In the genomic region with DNA sequence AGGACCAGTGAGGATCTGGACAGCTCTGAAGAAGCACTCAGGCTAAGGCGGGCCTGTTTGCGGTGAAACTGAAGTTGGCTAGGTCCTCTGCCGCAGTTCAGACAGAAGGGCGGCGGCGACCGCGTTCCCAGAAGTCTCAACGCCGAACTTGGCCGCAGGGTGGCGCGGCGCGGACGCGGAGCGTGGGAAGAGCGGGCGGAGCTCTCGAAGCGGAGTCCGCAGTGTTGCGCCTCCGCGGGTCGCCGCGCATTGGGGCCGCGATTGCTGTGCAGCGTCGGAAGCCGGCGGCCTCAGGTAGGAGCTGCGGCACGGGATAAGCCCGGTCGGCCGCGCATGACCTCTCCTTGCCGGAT, we compare ENCODE assay signal across 8 mouse cellular contexts. TPM values are rescaled to one million over a fixed set of nuclear protein-coding genes. Genes with fewer than 3 reads are reported as not detected.
DNase-seq lines count a peak whose midpoint lies in the region; ATAC-seq lines count a peak whose summit lies in the region.

No protein-coding gene starts in this region.

- H3K9me3 ChIP-seq in intestine, embryonic 15.5 days: no peaks in the 10 kb centered on the region

- peak overlapping the region; percentile 77 for H3K4me3 ChIP-seq in intestine, embryonic 15.5 days (replicated peaks)

- H3K36me3 ChIP-seq in intestine, embryonic 15.5 days: no peaks in the 10 kb centered on the region

- H3K9ac ChIP-seq in intestine, embryonic 15.5 days: peak overlapping the region; percentile 71

- DNase-seq in adrenal gland, adult 8-10 months: peak; percentile 85
- DNase-seq in embryo, embryonic 11.5 days (ENCODE audit: low read depth, low spot score): peak; percentile 82
- DNase-seq in gastrocnemius, postnatal 36 days: peak; percentile 88 to 91
- peak; percentile 84 to 93 for DNase-seq in left cerebral cortex, postnatal 14 days (ENCODE audit: low spot score in 2 of 2)
- peak; percentile 89 for DNase-seq in mesoderm, embryonic 11.5 days (ENCODE audit: low read depth, low spot score)
- peak; percentile 93 for DNase-seq in right cerebral cortex, postnatal 25 days
- peak; percentile 92 to 94 for DNase-seq in urinary bladder, postnatal 36 days (ENCODE audit: low spot score in 2 of 2)

- peak overlapping the region; percentile 95 for H3K4me2 ChIP-seq in intestine, embryonic 15.5 days (replicated peaks)

- peaks cover 13% of the 10 kb centered on the region for H3K4me1 ChIP-seq in intestine, embryonic 15.5 days (replicated peaks)

- H3K27me3 ChIP-seq in intestine, embryonic 15.5 days (replicated peaks): no peaks in the 10 kb centered on the region

- ATAC-seq in intestine, embryonic 15.5 days: peak; percentile 96

- intact Hi-C loops in gastrocnemius, postnatal 36 days (cut with DNase I): loop anchor here (2.0 to 10.0 kb wide), 3 partner anchors 41 to 159 kb away; a partner anchor contains a TSS
- intact Hi-C loops in left cerebral cortex, postnatal 14 days (cut with DNase I): loop anchor here (2.0 kb wide), 1 partner anchor 43 kb away; no protein-coding TSS in a partner anchor

- peak overlapping the region; percentile 82 for H3K27ac ChIP-seq in intestine, embryonic 15.5 days

- under 1% methylated on average over 42 of the region's 42 CpGs for WGBS in intestine, embryonic 15.5 days

RNA-seq across cellular contexts. Expression of a gene that starts 37.5 kb away (rescaled TPM):
- 10 to 100 TPM; 33.4 to 60.6 (median 45.5) TPM for total RNA-seq in adrenal gland, adult 8-10 months (2022)
- total RNA-seq in gastrocnemius, postnatal 36 days (2021): 10 to 100 TPM; 39.8 to 41.4 TPM
- 59.9 and 65.1 TPM in 2 replicates for polyA plus RNA-seq in intestine, embryonic 15.5 days (2015; fragmentation: Nextera tagmentation; extraction: Ambion mirVana)
- 10 to 100 TPM; 49.2 to 55.2 TPM for total RNA-seq in left cerebral cortex, postnatal 14 days (2021)

Comparison
In these comparisons a context has a peak if more than half of its experiments do, and no peak if none do; other contexts are left out.
1. Peak in every context shown above with its lines: DNase-seq, ATAC-seq, H3K4me3 ChIP-seq and H3K27ac ChIP-seq.